Mouse (Mus musculus): ENCODE measurements around the gene Tsga8. TPM values are rescaled to one million over a fixed set of nuclear protein-coding genes. Genes with fewer than 3 reads are reported as not detected.

Tsga8 gene
- total RNA-seq (2021): not detected in 2 replicates
- long read RNA-seq, experiment 1: 0 reads
- long read RNA-seq, experiment 2: 0 reads

DNA sequence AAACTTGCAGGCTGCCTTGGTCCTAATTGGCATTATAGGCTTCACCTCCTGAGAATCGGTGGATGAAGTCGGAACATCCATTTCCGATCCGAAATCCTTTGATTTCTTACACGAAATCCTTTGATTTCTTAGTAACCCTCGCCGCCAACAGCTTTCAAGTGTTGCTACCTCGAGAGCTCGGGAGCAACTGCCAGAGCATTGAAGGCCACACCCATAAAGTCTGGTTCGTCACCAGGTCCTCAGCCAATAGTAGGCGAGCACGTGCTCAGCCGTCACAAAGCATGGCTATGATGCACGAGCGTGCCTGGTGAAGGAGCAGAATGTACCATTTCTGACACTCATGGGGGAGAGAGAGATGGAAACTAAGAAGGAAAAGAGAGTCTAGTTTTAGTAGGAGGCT lies at the start of gene Tsga8:
Tsga8 (minus strand) TSS at position 327 of the 400 bp plus-strand sequence.
- no peak for DNase-seq
